Mouse (Mus musculus): Measurements from ENCODE around the gene Gm49318. TPM values are rescaled to one million over a fixed set of nuclear protein-coding genes. Genes with fewer than 3 reads are reported as not detected.

Gm49318 gene
- polyA plus RNA-seq, 1 experiment from 2014 or later: not detected

DNA sequence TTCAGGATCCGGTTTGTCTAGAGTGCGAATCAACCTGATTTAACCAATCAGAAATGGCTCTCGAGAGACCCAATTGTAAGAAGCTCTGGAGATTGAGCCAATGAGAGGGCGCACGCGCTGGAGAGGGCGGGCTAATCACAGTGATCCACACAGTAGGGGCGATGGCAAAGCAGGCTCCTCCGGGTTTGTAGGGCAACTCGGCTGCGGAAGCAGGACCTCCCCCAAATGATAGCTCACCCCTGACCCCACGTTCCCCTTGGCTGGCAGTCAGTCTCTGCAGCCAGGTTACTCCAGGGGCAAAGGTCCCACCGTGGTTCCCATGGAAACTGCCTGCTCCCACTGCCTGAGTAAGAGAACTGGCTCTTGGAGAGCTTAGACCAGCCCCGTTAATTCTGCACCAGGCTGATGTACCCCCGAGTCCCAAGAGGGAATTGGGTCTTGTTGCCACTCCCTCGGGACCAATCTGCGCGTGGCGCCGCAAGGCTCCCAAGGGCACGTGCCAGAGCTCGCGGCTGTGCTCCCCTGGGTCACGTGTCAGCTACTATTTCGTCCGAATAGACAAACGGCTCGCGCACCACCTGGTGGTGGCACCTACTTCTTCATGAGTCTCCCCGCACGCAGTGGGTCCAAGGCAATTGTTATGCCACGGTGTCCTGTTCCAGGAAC lies 16.5 kb downstream of the Gm49318 start:
- H3K27me3 ChIP-seq (ENCODE audit: insufficient read depth, low read length): peaks cover 38% of the 10 kb centered on the region
- H3K4me3 ChIP-seq (replicated peaks; ENCODE audit: low read depth, low read length): no peak overlapping the region
- no peak overlapping the region for H3K9ac ChIP-seq (ENCODE audit: low read depth, low read length)
- no peaks in the 10 kb centered on the region for H3K9me3 ChIP-seq (replicated peaks; ENCODE audit: low read length)
- ATAC-seq (replicated peaks; ENCODE audit: low FRiP score, low read depth): peak; percentile 44
- peak; percentile 71 for TF ChIP-seq CTCF (IDR thresholded peaks at IDR 0.05; ENCODE audit: low read depth)
- peak overlapping the region; percentile 23 for H3K4me2 ChIP-seq (ENCODE audit: low read length)
- peaks cover 16% of the 10 kb centered on the region for H3K4me1 ChIP-seq (replicated peaks; ENCODE audit: insufficient read depth, low read length)
- no peak overlapping the region for H3K27ac ChIP-seq
- DNase-seq (ENCODE audit: low spot score): peak; percentile 82
- WGBS: 2% methylated on average over 32 of the region's 32 CpGs
- peaks cover 16% of the 10 kb centered on the region; the same call in 1 of the 2 replicates for H3K36me3 ChIP-seq (ENCODE audit: insufficient read depth, low read length)

DNA sequence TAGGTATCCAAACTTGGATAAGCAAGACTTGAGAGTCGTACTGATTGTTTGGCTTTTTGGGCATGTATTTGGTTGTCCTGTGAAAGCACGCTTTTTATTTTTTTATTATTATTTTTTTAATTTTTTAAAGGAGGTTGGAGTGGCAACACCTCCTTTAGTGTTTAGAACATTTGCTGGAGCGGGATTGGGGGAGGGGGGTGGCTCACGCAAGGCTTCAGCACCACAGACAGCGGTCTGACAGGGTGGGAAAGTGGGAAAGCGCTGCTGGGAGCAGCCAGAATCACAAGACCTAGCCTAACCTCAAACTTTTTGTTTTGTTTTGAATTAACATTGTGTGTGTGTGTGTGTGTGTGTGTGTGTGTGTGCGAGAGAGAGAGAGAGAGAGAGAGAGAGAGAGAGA lies 17.4 kb downstream of the Gm49318 start:
- ATAC-seq (replicated peaks; ENCODE audit: low FRiP score, low read depth): no peak
- peak; percentile 45 for DNase-seq (ENCODE audit: low spot score)
- H3K9ac ChIP-seq (ENCODE audit: low read depth, low read length): no peak overlapping the region
- peaks cover 16% of the 10 kb centered on the region for H3K4me1 ChIP-seq (replicated peaks; ENCODE audit: insufficient read depth, low read length)
- no peak overlapping the region for H3K27ac ChIP-seq
- no peaks in the 10 kb centered on the region for H3K9me3 ChIP-seq (replicated peaks; ENCODE audit: low read length)
- H3K4me3 ChIP-seq (replicated peaks; ENCODE audit: low read depth, low read length): no peak overlapping the region
- H3K27me3 ChIP-seq (ENCODE audit: insufficient read depth, low read length): peaks cover 38% of the 10 kb centered on the region
- no peak for TF ChIP-seq CTCF (IDR thresholded peaks at IDR 0.05; ENCODE audit: low read depth)
- no peak overlapping the region for H3K4me2 ChIP-seq (ENCODE audit: low read length)
- H3K36me3 ChIP-seq (ENCODE audit: insufficient read depth, low read length): peaks cover 12% of the 10 kb centered on the region; the same call in 1 of the 2 replicates
- WGBS: 27% methylated on average over 6 of the region's 7 CpGs

GRCm38 (mm10) chr9:22051958-22052254 lies 19.2 kb downstream of the Gm49318 start, which contains the start of gene Elavl3:
Elavl3 (minus strand) TSS chr9:22052023.
- ATAC-seq (replicated peaks; ENCODE audit: low FRiP score, low read depth): no peak
- Histone ChIP-seq H3K36me3 (ENCODE audit: insufficient read depth, low read length) (no peaks in the 10 kb centered on the region), H3K9me3 (replicated peaks; ENCODE audit: low read length) (no peaks in the 10 kb centered on the region), H3K27ac (no peak within 1 kb of the TSS), H3K4me3 (replicated peaks; ENCODE audit: low read depth, low read length) (peak within 1 kb of the TSS; percentile 21), H3K27me3 (ENCODE audit: insufficient read depth, low read length) (peaks cover 38% of the 10 kb centered on the region), H3K4me2 (ENCODE audit: low read length) (peak within 1 kb of the TSS; percentile 62), H3K4me1 (replicated peaks; ENCODE audit: insufficient read depth, low read length) (peaks cover 16% of the 10 kb centered on the region), H3K9ac (ENCODE audit: low read depth, low read length) (no peak within 1 kb of the TSS)
- WGBS: 3% methylated on average over 22 of the region's 28 CpGs
- DNase-seq (ENCODE audit: low spot score): no peak
- TF ChIP-seq CTCF (IDR thresholded peaks at IDR 0.05; ENCODE audit: low read depth): no peak

DNA sequence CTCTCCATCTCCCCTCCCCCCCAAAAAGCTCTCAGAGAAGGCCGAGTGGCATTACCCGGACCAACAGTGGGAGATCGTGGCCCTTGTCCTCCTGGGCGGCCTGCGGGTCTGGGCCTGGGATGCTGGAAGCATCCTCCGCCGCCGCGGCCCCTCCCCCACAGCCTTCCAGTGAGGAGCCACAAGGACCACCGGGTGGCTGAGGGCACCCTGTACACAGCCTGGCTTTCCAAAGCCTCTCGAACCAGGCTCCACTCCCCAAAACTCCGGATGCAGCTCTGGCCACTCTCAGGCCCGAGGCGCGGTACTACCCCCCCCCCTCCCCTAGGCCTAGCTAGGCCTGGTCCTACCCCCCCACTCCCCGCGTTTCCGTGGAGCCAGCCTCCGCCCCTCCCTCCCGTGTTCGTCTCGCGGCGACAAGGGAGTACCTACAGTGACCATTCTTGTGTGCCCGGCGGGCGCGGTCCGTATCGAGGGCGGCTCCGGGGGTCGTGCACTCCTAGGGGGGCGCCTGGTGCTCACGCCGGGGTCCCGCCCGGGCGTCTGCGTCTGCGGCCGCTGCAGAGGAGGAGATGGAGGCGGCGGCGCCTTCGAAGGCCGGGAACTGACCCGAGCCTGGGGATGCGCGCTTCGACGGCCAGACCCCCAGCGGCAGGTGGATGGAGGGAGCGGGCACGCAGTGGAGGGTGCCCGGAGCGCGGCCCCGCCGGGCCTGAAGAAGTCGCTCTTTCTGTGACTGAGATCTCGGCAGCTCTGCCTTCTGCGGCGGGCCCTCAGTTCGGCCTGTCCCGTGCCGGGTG lies 19.7 kb downstream of the Gm49318 start:
- Histone ChIP-seq H3K4me1 (replicated peaks; ENCODE audit: insufficient read depth, low read length) (peaks cover 16% of the 10 kb centered on the region), H3K27me3 (ENCODE audit: insufficient read depth, low read length) (peaks cover 38% of the 10 kb centered on the region), H3K9me3 (replicated peaks; ENCODE audit: low read length) (no peaks in the 10 kb centered on the region), H3K27ac (no peak overlapping the region), H3K9ac (ENCODE audit: low read depth, low read length) (no peak overlapping the region), H3K4me2 (ENCODE audit: low read length) (peak overlapping the region; percentile 62), H3K4me3 (replicated peaks; ENCODE audit: low read depth, low read length) (peak overlapping the region; percentile 21), H3K36me3 (ENCODE audit: insufficient read depth, low read length) (no peaks in the 10 kb centered on the region)
- DNase-seq (ENCODE audit: low spot score) (no peak), ATAC-seq (replicated peaks; ENCODE audit: low FRiP score, low read depth) (no peak)
- WGBS: 1% methylated on average over 64 of the region's 67 CpGs
- TF ChIP-seq CTCF (IDR thresholded peaks at IDR 0.05; ENCODE audit: low read depth): no peak

- no peak overlapping the region for H3K9ac ChIP-seq (ENCODE audit: low read depth, low read length)
- 2% methylated on average over 42 of the region's 43 CpGs for WGBS
- ATAC-seq (replicated peaks; ENCODE audit: low FRiP score, low read depth): no peak; the same call in 1 of the 2 replicates
- H3K9me3 ChIP-seq (replicated peaks; ENCODE audit: low read length): no peaks in the 10 kb centered on the region
- H3K4me3 ChIP-seq (replicated peaks; ENCODE audit: low read depth, low read length): peak overlapping the region; percentile 21
- H3K27me3 ChIP-seq (ENCODE audit: insufficient read depth, low read length): peaks cover 38% of the 10 kb centered on the region
- no peak overlapping the region for H3K27ac ChIP-seq
- H3K36me3 ChIP-seq (ENCODE audit: insufficient read depth, low read length): no peaks in the 10 kb centered on the region
- no peak for TF ChIP-seq CTCF (IDR thresholded peaks at IDR 0.05; ENCODE audit: low read depth)
- peak overlapping the region; percentile 62 for H3K4me2 ChIP-seq (ENCODE audit: low read length)
- H3K4me1 ChIP-seq (replicated peaks; ENCODE audit: insufficient read depth, low read length): peaks cover 16% of the 10 kb centered on the region
- DNase-seq (ENCODE audit: low spot score): peak; percentile 28
These were observed 20.6 kb downstream of the Gm49318 start for GRCm38 (mm10) chr9:22050351-22050889.

DNA sequence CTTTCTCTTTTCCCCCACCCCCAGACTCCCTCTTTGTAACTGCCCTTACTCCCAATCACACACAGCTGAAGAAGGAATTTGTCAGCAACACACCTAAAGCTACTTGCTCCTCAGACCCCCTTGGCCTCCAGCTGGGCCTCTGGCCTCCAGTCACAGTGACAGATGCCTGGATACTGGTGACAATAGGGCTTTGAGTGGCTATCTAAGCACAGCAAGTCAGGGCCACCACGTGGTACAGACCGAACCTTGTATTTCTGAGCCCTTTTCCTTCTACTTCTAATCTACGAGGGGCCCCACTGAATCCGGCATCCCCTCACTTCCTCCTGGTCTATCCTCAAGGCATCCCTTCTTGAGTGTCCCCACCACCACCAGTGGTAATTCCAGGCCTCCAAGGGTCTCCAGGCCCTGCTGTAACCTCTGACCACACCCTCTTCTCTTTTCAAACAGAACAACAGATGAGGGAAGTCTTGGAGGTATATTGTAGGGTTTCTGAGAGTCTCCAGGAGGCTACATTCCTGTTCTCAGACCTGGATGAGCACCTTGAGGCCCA lies 21.3 kb downstream of the Gm49318 start:
- no peaks in the 10 kb centered on the region for H3K36me3 ChIP-seq (ENCODE audit: insufficient read depth, low read length)
- DNase-seq (ENCODE audit: low spot score) (no peak), ATAC-seq (replicated peaks; ENCODE audit: low FRiP score, low read depth) (no peak)
- H3K4me2 ChIP-seq (ENCODE audit: low read length): no peak overlapping the region
- TF ChIP-seq CTCF (IDR thresholded peaks at IDR 0.05; ENCODE audit: low read depth): no peak
- 0 out of 2 replicates have a peak overlapping the region, but pooled peaks have one; percentile 21 for H3K4me3 ChIP-seq (replicated peaks; ENCODE audit: low read depth, low read length)
- 57% methylated on average over 4 of the region's 4 CpGs for WGBS
- H3K27me3 ChIP-seq (ENCODE audit: insufficient read depth, low read length): peaks cover 38% of the 10 kb centered on the region
- no peak overlapping the region for H3K9ac ChIP-seq (ENCODE audit: low read depth, low read length)
- peaks cover 16% of the 10 kb centered on the region for H3K4me1 ChIP-seq (replicated peaks; ENCODE audit: insufficient read depth, low read length)
- no peak overlapping the region for H3K27ac ChIP-seq
- no peaks in the 10 kb centered on the region for H3K9me3 ChIP-seq (replicated peaks; ENCODE audit: low read length)
